Mouse (Mus musculus): Measurements from ENCODE around the gene Mdk.

Mdk gene

GRCm38 (mm10) chr2:91958701-91959457 is 26.8 kb upstream of the Mdk start:
- DNase-seq (ENCODE audit: low spot score in 2 of 2): peak in 1 of 2 experiments; percentile 76

GRCm38 (mm10) chr2:91958049-91958448 is 26.0 kb upstream of the Mdk start:
- DNase-seq (ENCODE audit: low spot score in 2 of 2): no peak

GRCm38 (mm10) chr2:91957096-91957495 is 25.0 kb upstream of the Mdk start:
- peak; percentile 88 to 94 for DNase-seq (ENCODE audit: low spot score in 2 of 2)

- no peak for DNase-seq (ENCODE audit: low spot score in 2 of 2)
These were observed 23.8 kb upstream of the Mdk start for GRCm38 (mm10) chr2:91955875-91956274.

- no peak for DNase-seq (ENCODE audit: low spot score in 2 of 2)
These were observed 23.1 kb upstream of the Mdk start for GRCm38 (mm10) chr2:91955121-91955591.

- no peak for DNase-seq (ENCODE audit: low spot score in 2 of 2)
These were observed 21.7 kb upstream of the Mdk start for GRCm38 (mm10) chr2:91953825-91954224.

GRCm38 (mm10) chr2:91950275-91951085 is 18.4 kb upstream of the Mdk start:
- DNase-seq (ENCODE audit: low spot score in 2 of 2): no peak

GRCm38 (mm10) chr2:91949411-91950274 is 17.5 kb upstream of the Mdk start:
- DNase-seq (ENCODE audit: low spot score in 2 of 2): peak in 1 of 2 experiments; percentile 51

- DNase-seq (ENCODE audit: low spot score in 2 of 2): no peak
These were observed 16.7 kb upstream of the Mdk start for GRCm38 (mm10) chr2:91948792-91949241.

GRCm38 (mm10) chr2:91948151-91948509 is 16.0 kb upstream of the Mdk start:
- DNase-seq (ENCODE audit: low spot score in 2 of 2): no peak

GRCm38 (mm10) chr2:91947397-91948150 is 15.5 kb upstream of the Mdk start:
- no peak for DNase-seq (ENCODE audit: low spot score in 2 of 2)

GRCm38 (mm10) chr2:91946836-91947235 is 14.7 kb upstream of the Mdk start:
- DNase-seq (ENCODE audit: low spot score in 2 of 2): peak in 1 of 2 experiments; percentile 42

GRCm38 (mm10) chr2:91945483-91945882 is 13.4 kb upstream of the Mdk start, which contains the start of gene Gm9821:
Gm9821 (plus strand) TSS chr2:91945703.
- no peak for DNase-seq (ENCODE audit: low spot score in 2 of 2)

- DNase-seq (ENCODE audit: low spot score in 2 of 2): peak; percentile 84 to 86
These were observed 12.3 kb upstream of the Mdk start for GRCm38 (mm10) chr2:91944170-91944950.

- no peak for DNase-seq (ENCODE audit: low spot score in 2 of 2)
These were observed 10.3 kb upstream of the Mdk start for GRCm38 (mm10) chr2:91942356-91942755.

- DNase-seq (ENCODE audit: low spot score in 2 of 2): peak in 1 of 2 experiments; percentile 23
These were observed 7.3 kb upstream of the Mdk start for GRCm38 (mm10) chr2:91939303-91939935.

- peak; percentile 43 to 57 for DNase-seq (ENCODE audit: low spot score in 2 of 2)
These were observed 4.1 kb upstream of the Mdk start for GRCm38 (mm10) chr2:91936154-91936553.

GRCm38 (mm10) chr2:91934826-91935525 is 2.9 kb upstream of the Mdk start:
- peak in 1 of 2 experiments; percentile 26 for DNase-seq (ENCODE audit: low spot score in 2 of 2)

GRCm38 (mm10) chr2:91934016-91934415 is 1.9 kb upstream of the Mdk start:
- DNase-seq (ENCODE audit: low spot score in 2 of 2): peak in 1 of 2 experiments; percentile 23
